Mouse (Mus musculus) cerebellum, adult 9-11 months (tissue): Measurements from ENCODE around the gene Celf6.

Experiments used
- DNase-seq: peaks from one replicate; pipeline ENCODE4 v3.0.0; 2022

The Celf6 gene

GRCm38 (mm10) chr9:59577844-59578504, at the start of gene Celf6:
TSS of gene Celf6 (plus strand) at chr9:59577917.
- peak; percentile 94 for DNase-seq

DNA sequence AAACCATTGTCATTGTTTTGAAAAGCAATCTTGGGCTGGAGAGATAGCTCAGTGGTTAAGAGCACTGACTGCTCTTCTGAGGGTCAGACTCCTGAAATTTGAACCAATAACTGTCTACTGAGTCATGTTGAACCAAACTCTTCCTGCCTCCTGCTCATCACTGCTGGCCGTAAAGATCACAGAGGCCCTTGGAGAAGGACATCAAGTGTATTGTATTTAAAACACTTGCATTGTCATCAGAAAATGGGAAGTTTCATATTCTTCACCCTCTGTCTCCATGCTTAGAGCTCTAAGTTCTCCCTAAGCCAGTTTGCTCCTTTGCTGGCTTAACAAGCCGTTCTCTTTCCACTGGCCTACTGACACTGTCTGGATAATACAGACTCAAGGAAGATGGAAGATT, 49.4 kb upstream of the Celf6 start:
- DNase-seq, result no peak

DNA sequence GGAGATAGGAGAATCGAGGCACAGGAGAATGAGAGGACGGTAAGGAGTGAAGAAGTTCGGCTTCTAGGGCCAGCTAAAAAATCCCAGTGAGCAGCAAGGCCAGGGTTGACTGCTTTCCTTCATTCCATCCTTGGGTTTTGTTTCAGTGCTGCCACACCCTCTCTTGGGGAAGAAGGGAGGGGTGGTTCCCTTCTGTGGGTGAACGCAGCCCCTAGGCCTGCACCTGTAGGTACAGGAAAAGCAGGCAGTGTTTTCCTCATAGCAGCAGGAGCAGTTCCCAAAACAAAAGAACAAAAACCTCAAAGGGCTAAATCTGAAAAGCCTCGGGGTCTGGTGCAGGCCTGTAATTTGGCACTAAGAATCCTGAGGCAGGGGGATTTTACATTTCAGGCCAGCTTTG, 46.1 kb upstream of the Celf6 start:
- no peak for DNase-seq

GRCm38 (mm10) chr9:59533422-59533821, 44.3 kb upstream of the Celf6 start:
- DNase-seq, result no peak

DNA sequence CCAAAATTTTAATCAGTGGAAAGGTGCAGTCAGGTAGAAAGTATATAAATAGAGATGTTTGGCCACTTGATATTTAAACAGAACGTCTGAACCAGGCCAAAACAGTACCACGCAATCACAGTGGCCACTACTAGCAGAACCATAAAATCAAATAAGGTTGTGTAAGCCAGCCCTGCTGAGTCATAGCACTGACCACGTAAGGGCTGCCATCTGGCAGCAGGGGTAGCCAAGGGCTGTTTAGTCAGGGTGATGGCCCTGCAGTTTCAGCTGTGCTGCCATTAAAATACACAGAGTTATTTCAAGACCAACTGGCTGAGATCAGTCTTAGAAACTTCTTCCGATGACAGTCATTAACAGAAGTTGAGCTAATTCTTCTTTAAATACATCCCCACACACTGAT, 43.8 kb upstream of the Celf6 start:
- DNase-seq, result peak; percentile 86

DNA sequence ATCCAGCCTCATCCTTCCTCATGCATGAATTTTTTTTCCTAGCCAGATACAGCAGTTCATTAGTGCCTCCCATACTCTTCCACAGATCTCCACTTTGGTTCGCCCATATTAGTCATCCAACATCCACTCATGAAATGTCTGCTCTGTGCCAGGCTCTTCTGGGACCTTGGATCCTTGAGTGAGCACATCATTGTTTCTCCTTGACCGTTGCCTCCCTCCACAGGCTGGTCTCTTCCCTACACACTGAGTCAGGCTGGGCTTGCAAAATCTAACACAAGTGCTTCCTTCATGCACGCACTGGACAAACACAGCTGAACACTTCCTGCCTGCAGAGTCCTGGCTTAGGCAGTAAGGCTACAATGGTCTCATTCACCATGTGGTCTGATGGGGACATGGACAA, 40.1 kb upstream of the Celf6 start:
- no peak for DNase-seq

GRCm38 (mm10) chr9:59539441-59540137, 38.1 kb upstream of the Celf6 start, which contains the start of the genes Hexa and Tmem202:
TSS of gene Hexa (plus strand) at chr9:59539540.
TSS of gene Tmem202 (minus strand) at chr9:59539847.
- peak; percentile 82 for DNase-seq

- DNase-seq, result no peak
Measured at GRCm38 (mm10) chr9:59541617-59542016, 36.1 kb upstream of the Celf6 start.

- DNase-seq, result no peak
Measured at GRCm38 (mm10) chr9:59542766-59543324, 34.9 kb upstream of the Celf6 start.

DNA sequence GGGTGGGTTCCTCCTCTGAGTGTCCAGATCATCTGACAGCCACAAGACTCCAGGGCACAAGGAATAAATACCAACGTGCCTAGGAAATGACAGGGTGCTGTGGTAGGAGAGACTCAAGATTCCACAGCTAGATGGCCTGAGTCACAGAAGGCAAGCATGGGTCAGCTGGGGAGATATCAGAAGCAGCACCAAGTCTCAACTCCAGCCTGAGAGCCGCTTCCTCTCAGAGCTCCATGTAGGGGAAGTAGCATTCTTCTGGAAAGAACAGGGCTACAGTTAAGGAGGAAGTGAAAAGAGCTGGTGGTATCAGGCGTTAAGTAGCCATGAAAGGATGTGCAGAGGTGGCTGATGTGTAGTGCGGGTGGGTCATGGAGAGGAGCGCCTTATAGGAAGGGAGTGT, 33.0 kb upstream of the Celf6 start:
- DNase-seq, result no peak

DNA sequence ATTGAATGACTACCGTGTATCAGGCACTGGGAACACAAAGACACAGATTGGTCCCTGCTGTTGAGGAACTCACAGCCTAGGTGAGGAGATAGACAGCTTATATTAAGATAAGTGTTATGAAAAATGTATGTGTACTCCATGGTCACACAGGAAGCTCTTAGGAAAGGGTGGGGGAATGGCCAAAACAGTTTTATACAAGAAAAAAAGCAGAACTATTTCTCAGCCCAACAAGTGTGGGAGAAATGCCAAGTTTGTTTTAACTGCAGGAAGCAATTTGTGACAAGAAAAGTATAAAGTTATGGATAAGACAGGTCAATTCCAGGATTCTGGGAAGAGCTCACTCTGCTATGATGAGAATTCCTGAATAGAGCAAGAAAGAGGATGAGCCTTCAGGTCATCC, 29.8 kb upstream of the Celf6 start:
- no peak for DNase-seq

DNA sequence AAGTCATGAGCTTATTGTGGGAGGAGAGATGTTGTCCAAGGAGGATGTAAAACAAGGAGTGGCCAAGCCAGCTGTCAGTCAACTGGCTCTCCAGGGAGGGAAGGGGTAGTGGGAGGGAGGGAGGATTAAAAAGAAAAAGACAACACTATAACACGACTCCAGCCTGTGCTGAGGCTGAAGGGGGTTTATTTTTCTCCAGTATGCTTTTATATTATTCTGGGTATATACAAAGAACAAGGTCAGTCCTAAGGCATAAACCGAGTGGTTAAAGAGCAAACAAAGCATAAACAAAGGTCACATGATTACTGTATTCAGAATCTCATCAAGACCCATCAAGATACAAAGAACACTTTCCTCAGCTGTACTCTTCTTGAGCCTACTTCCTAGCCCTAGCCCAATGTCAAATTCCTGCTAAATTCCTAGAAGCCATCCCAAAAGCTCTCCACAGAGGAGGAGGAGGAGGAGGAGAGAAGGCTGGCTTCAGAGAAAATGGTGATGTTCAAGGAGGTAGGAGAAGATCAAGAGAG, 28.7 kb upstream of the Celf6 start:
- no peak for DNase-seq

- no peak for DNase-seq
Measured at GRCm38 (mm10) chr9:59550077-59550476, 27.6 kb upstream of the Celf6 start.

- DNase-seq, result no peak
Measured at GRCm38 (mm10) chr9:59551017-59551416, 26.7 kb upstream of the Celf6 start.

DNA sequence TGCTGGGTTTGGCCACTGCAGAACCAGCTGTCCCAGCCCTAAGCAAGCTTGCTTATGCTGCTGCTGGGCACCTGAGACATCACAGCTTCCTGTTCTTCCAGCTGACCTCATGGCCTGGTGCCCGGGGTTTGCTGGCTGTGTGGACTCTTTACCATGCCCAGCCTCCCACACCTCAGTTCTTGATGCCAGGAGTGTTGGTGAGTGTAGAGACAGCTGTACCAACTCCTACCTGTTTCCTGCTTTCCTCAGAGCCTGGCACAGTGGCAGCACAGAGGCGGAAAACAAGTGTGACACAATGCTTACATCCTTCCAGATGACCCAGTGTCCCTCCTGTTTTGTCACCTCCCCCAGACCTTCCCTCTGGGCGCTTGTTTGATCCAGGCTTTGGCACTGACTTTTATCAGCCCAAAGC, 26.1 kb upstream of the Celf6 start:
- no peak for DNase-seq

- DNase-seq, result no peak
Measured at GRCm38 (mm10) chr9:59552610-59553009, 25.1 kb upstream of the Celf6 start.

DNA sequence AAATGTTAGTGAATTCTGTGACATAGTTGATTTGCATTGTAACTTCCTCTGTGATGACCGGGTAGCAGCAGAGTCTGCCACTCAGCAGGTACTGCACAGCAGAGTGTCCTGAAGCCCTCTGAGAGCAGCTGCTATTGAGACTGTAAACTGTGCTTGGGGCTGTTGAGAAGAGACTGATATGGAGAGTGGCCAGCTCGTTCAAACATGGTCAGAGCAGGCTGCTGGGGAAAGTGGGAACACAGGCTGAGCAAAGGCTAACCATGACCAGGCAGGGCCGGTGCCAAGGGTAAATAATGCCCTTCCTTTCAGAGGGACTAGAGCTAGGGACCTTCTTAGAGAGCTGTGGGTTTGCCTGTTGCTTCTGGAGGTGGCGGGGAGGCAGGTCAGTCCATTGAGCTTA, 24.0 kb upstream of the Celf6 start:
- DNase-seq, result no peak

DNA sequence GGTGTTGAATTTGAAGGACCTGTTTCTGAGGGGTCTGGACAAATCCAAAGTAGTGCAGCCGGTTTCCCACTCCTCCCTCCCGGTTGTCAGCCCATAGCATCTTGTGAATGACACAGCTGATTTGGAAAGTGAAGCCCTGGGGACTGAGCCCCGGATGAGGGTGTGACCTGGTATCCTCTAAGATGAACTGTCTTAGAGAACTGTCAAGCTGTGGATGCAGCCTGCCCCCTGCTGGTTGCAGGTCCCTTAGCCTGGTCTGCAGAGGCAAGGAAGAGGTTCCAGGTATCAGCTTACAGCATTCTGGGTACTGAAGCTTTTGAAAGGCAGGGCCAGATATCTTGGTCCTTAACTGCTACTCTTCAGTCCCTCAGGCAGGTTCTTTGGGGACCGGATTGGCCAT, 12.1 kb upstream of the Celf6 start:
- DNase-seq, result peak; percentile 45

DNA sequence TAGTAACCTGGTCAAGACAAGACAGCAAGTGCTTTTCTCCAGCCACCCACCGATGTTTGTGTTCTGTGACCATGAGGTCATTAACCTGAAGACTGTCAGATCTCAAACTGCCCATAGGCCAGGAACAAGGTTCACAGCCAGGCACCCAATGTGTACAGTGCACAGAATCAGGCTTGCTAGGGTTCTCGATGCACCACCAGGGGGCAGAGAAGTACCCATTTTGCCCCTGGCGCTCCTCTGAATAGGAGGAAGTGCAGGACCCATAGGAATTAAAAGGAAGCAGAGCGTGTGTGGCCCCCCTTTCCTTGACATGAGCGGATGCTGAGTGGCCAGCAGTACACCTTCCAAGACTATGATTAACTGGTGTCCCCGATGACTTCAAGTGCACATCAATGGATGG, 10.6 kb upstream of the Celf6 start:
- DNase-seq, result peak; percentile 43

DNA sequence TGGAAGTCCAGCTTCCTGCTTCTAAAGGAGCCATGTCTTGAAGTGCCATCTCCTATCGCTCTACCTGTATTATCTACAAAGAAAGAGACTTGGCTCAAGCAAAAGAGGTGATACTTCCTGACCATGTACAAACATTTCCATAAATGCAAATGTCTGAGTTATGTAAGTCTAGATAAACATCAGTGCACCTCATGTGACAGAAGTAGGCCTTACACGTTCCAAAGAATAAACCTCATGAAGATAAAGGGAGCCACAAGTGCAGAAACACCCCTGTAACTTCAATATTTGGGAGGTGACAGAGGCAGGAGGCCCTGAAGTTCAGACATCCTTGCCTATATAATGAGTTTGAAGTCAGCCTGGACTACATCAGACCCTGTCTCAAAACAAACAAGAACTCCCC, 5.9 kb upstream of the Celf6 start:
- DNase-seq, result no peak

GRCm38 (mm10) chr9:59577401-59577800, 316 bp upstream of the Celf6 start:
- no peak for DNase-seq

GRCm38 (mm10) chr9:59578505-59578867, 769 bp downstream of the Celf6 start:
- DNase-seq, result no peak

DNA sequence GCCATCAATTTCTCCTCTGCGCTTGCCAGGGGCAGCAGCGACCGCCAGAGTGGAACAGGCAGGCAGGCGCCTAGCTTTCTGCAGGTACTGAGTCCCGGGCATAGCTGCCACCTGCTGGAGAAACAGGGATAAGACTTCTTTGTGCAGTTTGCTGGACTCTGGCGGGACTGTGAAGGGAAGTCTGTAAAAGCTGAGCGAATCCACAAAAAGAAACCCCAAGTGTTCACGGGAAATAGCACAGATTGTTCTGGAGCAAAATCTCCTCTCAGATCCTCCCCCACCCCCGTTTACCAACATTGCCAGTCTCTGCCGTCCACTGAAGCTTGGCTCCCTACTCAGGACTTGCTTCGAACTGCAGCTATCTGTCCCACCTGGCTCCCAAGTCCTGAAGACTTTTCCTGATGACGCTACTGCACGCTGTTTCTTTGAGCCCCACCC, 7.2 kb downstream of the Celf6 start:
- DNase-seq, result peak; percentile 74

DNA sequence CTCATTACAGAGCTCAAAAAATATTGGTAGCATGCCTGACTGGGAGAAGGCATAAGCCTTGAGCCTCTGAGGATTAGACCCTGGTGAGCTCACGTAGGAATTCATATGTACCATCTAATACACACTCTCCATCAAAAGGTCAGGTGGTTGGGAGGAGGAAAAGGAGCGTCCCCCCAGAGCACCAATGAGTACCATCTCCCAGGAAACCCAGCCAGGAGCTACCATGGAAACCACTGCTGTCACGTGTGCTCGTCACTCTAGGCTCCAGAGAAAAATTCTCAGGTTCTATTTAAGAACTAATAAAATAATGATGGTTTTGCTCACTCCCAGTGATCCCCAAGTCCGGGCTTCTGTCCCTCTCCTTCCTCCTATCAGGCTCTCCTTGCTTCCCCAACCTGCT, 10.5 kb downstream of the Celf6 start:
- no peak for DNase-seq
